Mouse (Mus musculus): ENCODE data around the gene Coq3.

- TF ChIP-seq CTCF (IDR thresholded peaks at IDR 0.05; ENCODE audit: low read depth) = peak; percentile 58
- TF ChIP-seq EP300 (IDR thresholded peaks at IDR 0.05; ENCODE audit: low read depth) = no peak
Observed at GRCm38 (mm10) chr4:21832844-21833243, 46.6 kb upstream of the Coq3 start.

Data from liver, embryonic 14.5 days (tissue).